Mouse (Mus musculus) stomach, embryonic 14.5 days (tissue): ENCODE data around the gene Tbca. TPM values are rescaled to one million over a fixed set of nuclear protein-coding genes. Genes with fewer than 3 reads are reported as not detected.

Experiments used
- ATAC-seq: fragments of 200-750 bp; cut with Nextera tagmentation; 2 replicates; pipeline ENCODE4 v1.8.0; 2017; ENCODE audit warnings: low read depth, moderate TSS enrichment; ENCODE audit not compliant: insufficient number of reproducible peaks, insufficient read depth, low FRiP score
- H3K27ac ChIP-seq: fragments of 300-500 bp; sonication (generic); 2 replicates; pipeline ENCODE4 v1.5.1; 2014; ENCODE audit warnings: mild to moderate bottlenecking, low read length, moderate library complexity, mixed read lengths
- H3K27me3 ChIP-seq: fragments of 300-500 bp; sonication (generic); 2 replicates; pipeline ENCODE4 v1.6.1; 2014; ENCODE audit warnings: low read length, control low read depth, mixed read lengths; ENCODE audit not compliant: control insufficient read depth, insufficient read depth
- H3K36me3 ChIP-seq: fragments of 300-500 bp; sonication (generic); 2 replicates; pipeline ENCODE4 v1.6.1; 2014; ENCODE audit warnings: mild to moderate bottlenecking, control low read depth, low read length, moderate library complexity, mixed read lengths; ENCODE audit not compliant: control insufficient read depth, insufficient read depth
- H3K4me1 ChIP-seq: fragments of 300-500 bp; sonication (generic); 2 replicates; pipeline ENCODE4 v1.6.1; 2014; ENCODE audit warnings: low read length, control low read depth, mixed read lengths; ENCODE audit not compliant: control insufficient read depth, insufficient read depth
- H3K4me2 ChIP-seq: fragments of 300-500 bp; sonication (generic); replicated peaks from 2 replicates; pipeline ENCODE4 v1.6.1; 2014; ENCODE audit warnings: low read depth, low read length, control low read depth
- H3K4me3 ChIP-seq: fragments of 300-500 bp; sonication (generic); 2 replicates; pipeline ENCODE4 v1.5.1; 2014; ENCODE audit warnings: low read depth, low read length, control low read depth
- H3K9ac ChIP-seq: fragments of 300-500 bp; sonication (generic); replicated peaks from 2 replicates; pipeline ENCODE4 v1.6.1; 2014; ENCODE audit warnings: low read depth, mild to moderate bottlenecking, control low read depth, low read length, moderate library complexity, mixed read lengths
- H3K9me3 ChIP-seq: fragments of 300-500 bp; sonication (generic); 2 replicates; pipeline ENCODE4 v1.6.1; 2016; ENCODE audit warnings: low read depth, low read length, control low read depth; ENCODE audit not compliant: control insufficient read depth
- WGBS: fragments of 180-500 bp; shearing (Covaris S2); extraction: QIAGEN DNeasy Blood & Tissue Kit; methylation state at CpG from one replicate; pipeline ENCODE4 v1.1.7; 2014; 5-methylcytosine and 5-hydroxymethylcytosine counted together
- polyA plus RNA-seq: library from polyadenylated mRNA; unstranded; fragments of >200 nt; fragmentation: Nextera tagmentation; extraction: Ambion mirVana; gene quantifications from 2 replicates; pipeline ENCODE4 v1.2.1, GENCODE M21; 2014

Gene Tbca
- polyA plus RNA-seq: 251 and 266 TPM in 2 replicates

GRCm38 (mm10) chr13:94788771-94789649 lies at the start of gene Tbca:
Gene Tbca, plus strand, starts transcription at chr13:94788910.
- ATAC-seq: peak; percentile 94
- Histone ChIP-seq H3K27ac (peak within 1 kb of the TSS; percentile 82), H3K9me3 (no peaks in the 10 kb centered on the region), H3K36me3 (no peaks in the 10 kb centered on the region), H3K27me3 (no peaks in the 10 kb centered on the region), H3K4me1 (peaks cover 7% of the 10 kb centered on the region; the same call in 1 of the 2 replicates), H3K4me2 (peak within 1 kb of the TSS; percentile 87), H3K9ac (peak within 1 kb of the TSS; percentile 95), H3K4me3 (peak within 1 kb of the TSS; percentile 98)
- under 1% methylated on average over 79 of the region's 81 CpGs for WGBS

GRCm38 (mm10) chr13:94745176-94745575 lies 43.5 kb upstream of the Tbca start:
- no peak for ATAC-seq
- Histone ChIP-seq H3K4me1 (no peaks in the 10 kb centered on the region), H3K9ac (no peak overlapping the region), H3K4me2 (no peak overlapping the region), H3K4me3 (no peak overlapping the region), H3K36me3 (no peaks in the 10 kb centered on the region), H3K9me3 (no peaks in the 10 kb centered on the region), H3K27me3 (no peaks in the 10 kb centered on the region), H3K27ac (no peak overlapping the region)
- WGBS: 69% methylated on average over 1 of the region's 1 CpGs

GRCm38 (mm10) chr13:94765852-94766251 lies 22.9 kb upstream of the Tbca start:
- Histone ChIP-seq H3K9me3 (no peaks in the 10 kb centered on the region), H3K4me1 (no peaks in the 10 kb centered on the region), H3K4me3 (no peak overlapping the region), H3K27ac (no peak overlapping the region), H3K9ac (no peak overlapping the region), H3K36me3 (no peaks in the 10 kb centered on the region), H3K4me2 (no peak overlapping the region), H3K27me3 (no peaks in the 10 kb centered on the region)
- no peak for ATAC-seq
- 85% methylated on average over 12 of the region's 12 CpGs for WGBS

- 61% methylated on average over 3 of the region's 3 CpGs for WGBS
- Histone ChIP-seq H3K27me3 (no peaks in the 10 kb centered on the region), H3K4me3 (no peak overlapping the region), H3K27ac (no peak overlapping the region), H3K9me3 (no peaks in the 10 kb centered on the region), H3K4me2 (no peak overlapping the region), H3K9ac (no peak overlapping the region), H3K36me3 (no peaks in the 10 kb centered on the region), H3K4me1 (no peaks in the 10 kb centered on the region)
- no peak for ATAC-seq
Measured at GRCm38 (mm10) chr13:94768460-94769154, 20.1 kb upstream of the Tbca start.

- ATAC-seq: peak; percentile 49; the same call in 1 of the 2 replicates
- H3K4me3 ChIP-seq: no peak overlapping the region
- H3K9me3 ChIP-seq: no peaks in the 10 kb centered on the region
- no peaks in the 10 kb centered on the region for H3K4me1 ChIP-seq
- no peak overlapping the region for H3K27ac ChIP-seq
- H3K36me3 ChIP-seq: no peaks in the 10 kb centered on the region
- no peaks in the 10 kb centered on the region for H3K27me3 ChIP-seq
- H3K9ac ChIP-seq: no peak overlapping the region
- H3K4me2 ChIP-seq: no peak overlapping the region
- WGBS: 49% methylated on average over 6 of the region's 6 CpGs
Measured at GRCm38 (mm10) chr13:94769155-94769470, 19.6 kb upstream of the Tbca start.

- no peak overlapping the region for H3K4me2 ChIP-seq
- no peaks in the 10 kb centered on the region for H3K27me3 ChIP-seq
- H3K9ac ChIP-seq: no peak overlapping the region
- WGBS: 75% methylated on average over 2 of the region's 2 CpGs
- no peaks in the 10 kb centered on the region for H3K9me3 ChIP-seq
- H3K4me3 ChIP-seq: no peak overlapping the region
- no peak overlapping the region for H3K27ac ChIP-seq
- ATAC-seq: no peak
- no peaks in the 10 kb centered on the region for H3K36me3 ChIP-seq
- peaks cover 7% of the 10 kb centered on the region; the same call in 1 of the 2 replicates for H3K4me1 ChIP-seq
Measured at GRCm38 (mm10) chr13:94786866-94787265, 1.8 kb upstream of the Tbca start.

GRCm38 (mm10) chr13:94794689-94795088 lies 6.0 kb downstream of the Tbca start:
- ATAC-seq: no peak
- Histone ChIP-seq H3K27ac (no peak overlapping the region), H3K36me3 (no peaks in the 10 kb centered on the region), H3K9ac (no peak overlapping the region), H3K27me3 (no peaks in the 10 kb centered on the region), H3K4me2 (no peak overlapping the region), H3K4me3 (no peak overlapping the region), H3K9me3 (no peaks in the 10 kb centered on the region), H3K4me1 (peaks cover 5% of the 10 kb centered on the region; the same call in 1 of the 2 replicates)
- 52% methylated on average over 1 of the region's 1 CpGs for WGBS

- Histone ChIP-seq H3K4me1 (no peaks in the 10 kb centered on the region), H3K4me2 (no peak overlapping the region), H3K36me3 (no peaks in the 10 kb centered on the region), H3K4me3 (no peak overlapping the region), H3K9ac (no peak overlapping the region), H3K9me3 (no peaks in the 10 kb centered on the region), H3K27me3 (no peaks in the 10 kb centered on the region), H3K27ac (no peak overlapping the region)
- 89% methylated on average over 5 of the region's 5 CpGs for WGBS
- no peak for ATAC-seq
Measured at GRCm38 (mm10) chr13:94803480-94804057, 14.9 kb downstream of the Tbca start.
